Mouse (Mus musculus) liver, embryonic 14.5 days (tissue): ENCODE results near the gene Nkx2-3. TPM values are rescaled to one million over a fixed set of nuclear protein-coding genes. Genes with fewer than 3 reads are reported as not detected.

ENCODE experiments used
- ATAC-seq: fragments of 200-750 bp; cut with Nextera tagmentation; 2 replicates; pipeline ENCODE4 v1.8.0; 2017; ENCODE audit warnings: moderate number of reproducible peaks, mild to moderate bottlenecking, moderate library complexity; ENCODE audit not compliant: insufficient read depth
- DNase-seq, 3 experiments: peaks; one replicate each; pipeline ENCODE4 v3.0.0-alpha.2; 2012 to 2013; ENCODE audit warnings: low read depth in 3 of 3, low spot score in 3 of 3
- H3K27ac ChIP-seq: fragments of 300-500 bp; sonication (generic); 2 replicates; pipeline ENCODE4 v1.5.1; 2014; ENCODE audit warnings: moderate library complexity, mild to moderate bottlenecking, control low read depth, inconsistent platforms
- H3K27me3 ChIP-seq: fragments of 300-500 bp; sonication (generic); 2 replicates; pipeline ENCODE4 v1.6.1; 2014; ENCODE audit warnings: mild to moderate bottlenecking, low read length, moderate library complexity; ENCODE audit not compliant: control insufficient read depth, insufficient read depth
- H3K36me3 ChIP-seq: fragments of 300-500 bp; sonication (generic); replicated peaks from 2 replicates; pipeline ENCODE4 v1.6.1; 2014; ENCODE audit warnings: low read depth; ENCODE audit not compliant: control insufficient read depth, insufficient read depth
- H3K4me1 ChIP-seq, 2 experiments: fragments of 200-500 bp in 1 of 2; fragments of 300-500 bp in 1 of 2; sonication (generic) in 1 of 2; replicated peaks; 2 replicates each; pipeline ENCODE4 v1.6.1; 2012 to 2014; ENCODE audit warnings: antibody characterized with exemption in 1 of 2, inconsistent platforms in 1 of 2, low read length in 1 of 2; ENCODE audit not compliant: control insufficient read depth in 2 of 2, insufficient read depth in 2 of 2
- H3K4me2 ChIP-seq: fragments of 300-500 bp; sonication (generic); 2 replicates; pipeline ENCODE4 v1.6.1; 2014; ENCODE audit warnings: low read depth, mild to moderate bottlenecking, control low read depth, moderate library complexity
- H3K4me3 ChIP-seq, 2 experiments: fragments of 200-500 bp in 1 of 2; fragments of 300-500 bp in 1 of 2; sonication (generic) in 1 of 2; 2 replicates each; pipeline ENCODE4 v1.5.1; 2012 to 2014; ENCODE audit warnings: low read depth in 2 of 2, low read length in 2 of 2, mild to moderate bottlenecking in 2 of 2, control low read depth in 1 of 2, inconsistent platforms in 1 of 2, moderate library complexity in 1 of 2; ENCODE audit not compliant: insufficient read depth in 1 of 2
- H3K9ac ChIP-seq: fragments of 300-500 bp; sonication (generic); replicated peaks from 2 replicates; pipeline ENCODE4 v1.6.1; 2014; ENCODE audit warnings: mild to moderate bottlenecking, control low read depth, moderate library complexity
- H3K9me3 ChIP-seq: fragments of 300-500 bp; sonication (generic); 2 replicates; pipeline ENCODE4 v1.6.1; 2016; ENCODE audit warnings: low read length, mixed read lengths; ENCODE audit not compliant: control insufficient read depth
- CTCF ChIP-seq: IDR thresholded peaks from 2 replicates; pipeline ENCODE4 v1.5.1; 2016; ENCODE audit warnings: antibody characterized with exemption, low read depth, control low read depth
- EP300 ChIP-seq: IDR thresholded peaks from 2 replicates; pipeline ENCODE4 v1.6.1; 2016; ENCODE audit warnings: antibody characterized with exemption, low read depth
- WGBS: fragments of 180-500 bp; shearing (Covaris S2); extraction: QIAGEN DNeasy Blood & Tissue Kit; methylation state at CpG from one replicate; pipeline ENCODE4 v1.1.7; 2014; ENCODE audit not compliant: insufficient replicate concordance; 5-methylcytosine and 5-hydroxymethylcytosine counted together
- polyA plus RNA-seq, 2 experiments: library from polyadenylated mRNA; depleted of rRNA in 1 of 2; stranded (reverse) in 1 of 2; unstranded in 1 of 2; fragments of >200 nt; fragmentation: Nextera tagmentation in 1 of 2; extraction: Ambion mirVana in 1 of 2; gene quantifications; 2 replicates each; pipeline versions ENCODE4 v1.2.1 to v1.2.3; 2012 to 2014

Gene Nkx2-3
- polyA plus RNA-seq, 2 experiments: 0.06 to 0.07 TPM

GRCm38 (mm10) chr19:43600545-43601331 is 11.4 kb upstream of the Nkx2-3 start:
- DNase-seq (no peak), ATAC-seq (no peak)
- TF ChIP-seq EP300 (no peak), CTCF (no peak)
- Histone ChIP-seq H3K36me3 (no peaks in the 10 kb centered on the region), H3K27ac (no peak overlapping the region), H3K27me3 (peaks cover 79% of the 10 kb centered on the region), H3K9me3 (no peaks in the 10 kb centered on the region), H3K4me2 (no peak overlapping the region), H3K9ac (no peak overlapping the region), H3K4me3 (no peak overlapping the region), H3K4me1 (no peaks in the 10 kb centered on the region)
- WGBS: 7% methylated on average over 33 of the region's 33 CpGs

GRCm38 (mm10) chr19:43601440-43601839 is 10.7 kb upstream of the Nkx2-3 start:
- H3K4me2 ChIP-seq: no peak overlapping the region
- TF ChIP-seq CTCF (no peak), EP300 (no peak)
- ATAC-seq (no peak), DNase-seq (no peak)
- WGBS: 11% methylated on average over 27 of the region's 27 CpGs
- H3K27ac ChIP-seq: no peak overlapping the region
- H3K36me3 ChIP-seq: no peaks in the 10 kb centered on the region
- peaks cover 83% of the 10 kb centered on the region for H3K27me3 ChIP-seq
- H3K9me3 ChIP-seq: no peaks in the 10 kb centered on the region
- H3K9ac ChIP-seq: no peak overlapping the region
- H3K4me3 ChIP-seq: no peak overlapping the region
- H3K4me1 ChIP-seq: no peaks in the 10 kb centered on the region

GRCm38 (mm10) chr19:43601996-43602590 is 10.0 kb upstream of the Nkx2-3 start:
- no peak overlapping the region for H3K9ac ChIP-seq
- H3K27me3 ChIP-seq: peaks cover 90% of the 10 kb centered on the region
- H3K9me3 ChIP-seq: no peaks in the 10 kb centered on the region
- WGBS: 25% methylated on average over 12 of the region's 12 CpGs
- ATAC-seq (no peak), DNase-seq (no peak)
- no peaks in the 10 kb centered on the region for H3K36me3 ChIP-seq
- H3K27ac ChIP-seq: no peak overlapping the region
- H3K4me2 ChIP-seq: no peak overlapping the region
- H3K4me3 ChIP-seq: no peak overlapping the region
- H3K4me1 ChIP-seq: no peaks in the 10 kb centered on the region
- TF ChIP-seq CTCF: no peak
- TF ChIP-seq EP300: no peak

GRCm38 (mm10) chr19:43603521-43603920 is 8.6 kb upstream of the Nkx2-3 start:
- Histone ChIP-seq H3K36me3 (no peaks in the 10 kb centered on the region), H3K27ac (no peak overlapping the region), H3K4me2 (no peak overlapping the region), H3K4me1 (no peaks in the 10 kb centered on the region), H3K4me3 (no peak overlapping the region), H3K9me3 (no peaks in the 10 kb centered on the region), H3K9ac (no peak overlapping the region), H3K27me3 (peaks cover 96% of the 10 kb centered on the region)
- no peak for TF ChIP-seq EP300
- TF ChIP-seq CTCF: no peak
- no peak for DNase-seq
- no peak for ATAC-seq
- 35% methylated on average over 5 of the region's 5 CpGs for WGBS

GRCm38 (mm10) chr19:43604492-43605120 is 7.5 kb upstream of the Nkx2-3 start:
- no peaks in the 10 kb centered on the region for H3K9me3 ChIP-seq
- H3K27me3 ChIP-seq: peaks cover 95% of the 10 kb centered on the region
- TF ChIP-seq CTCF (no peak), EP300 (no peak)
- no peaks in the 10 kb centered on the region for H3K36me3 ChIP-seq
- no peak overlapping the region for H3K4me2 ChIP-seq
- no peak overlapping the region for H3K4me3 ChIP-seq
- H3K9ac ChIP-seq: no peak overlapping the region
- WGBS: 31% methylated on average over 7 of the region's 7 CpGs
- DNase-seq (no peak), ATAC-seq (no peak)
- no peaks in the 10 kb centered on the region for H3K4me1 ChIP-seq
- H3K27ac ChIP-seq: no peak overlapping the region
